Mouse (Mus musculus): Measurements from ENCODE around the gene Camk2b.
"Not testable (repeated sequence)": the region's sequence is repeated elsewhere in the genome, so short reads cannot be mapped to it uniquely, and the experiment has no call there.

Gene Camk2b

DNA sequence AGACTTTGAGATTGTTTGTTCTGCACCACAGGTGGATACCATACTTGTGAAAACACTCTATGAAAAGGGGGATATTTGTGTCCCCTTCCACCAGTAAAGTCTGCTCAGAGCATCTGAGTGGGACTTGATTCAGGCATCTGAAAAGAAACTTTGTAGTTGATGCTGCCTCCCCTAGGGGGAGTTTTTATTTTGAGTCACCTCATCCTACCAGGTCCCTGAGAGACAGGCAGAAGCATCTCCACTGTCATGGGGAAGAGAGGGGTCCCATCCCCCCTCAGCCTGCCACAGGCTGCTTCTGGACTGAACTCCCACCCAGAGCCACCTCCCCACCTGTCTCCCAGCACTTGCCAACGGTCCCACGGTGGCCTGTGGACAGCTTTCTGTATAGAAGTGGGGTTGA lies 52.8 kb downstream of the Camk2b start:
- DNase-seq (ENCODE audit: low spot score), result no peak

DNA sequence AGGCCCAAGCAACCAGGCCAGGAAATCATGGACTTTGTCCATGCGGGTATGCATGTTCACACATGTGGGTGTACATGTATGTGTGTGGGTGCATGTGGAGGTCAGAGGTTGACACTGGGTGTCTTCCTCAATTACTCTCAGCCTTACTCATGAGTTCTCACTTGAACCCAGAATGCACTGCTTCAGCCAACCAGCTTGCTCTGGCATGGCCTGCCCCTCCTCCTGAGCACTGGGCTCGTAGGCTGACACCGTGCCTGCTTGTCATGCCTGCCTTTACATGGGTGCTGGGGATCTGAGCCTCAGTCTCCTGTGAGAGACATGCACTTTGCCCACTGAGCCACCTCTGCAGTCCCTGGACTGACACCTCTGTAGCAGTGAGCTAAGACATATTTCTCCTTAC lies 54.3 kb downstream of the Camk2b start:
- DNase-seq (ENCODE audit: low spot score), result no peak

DNA sequence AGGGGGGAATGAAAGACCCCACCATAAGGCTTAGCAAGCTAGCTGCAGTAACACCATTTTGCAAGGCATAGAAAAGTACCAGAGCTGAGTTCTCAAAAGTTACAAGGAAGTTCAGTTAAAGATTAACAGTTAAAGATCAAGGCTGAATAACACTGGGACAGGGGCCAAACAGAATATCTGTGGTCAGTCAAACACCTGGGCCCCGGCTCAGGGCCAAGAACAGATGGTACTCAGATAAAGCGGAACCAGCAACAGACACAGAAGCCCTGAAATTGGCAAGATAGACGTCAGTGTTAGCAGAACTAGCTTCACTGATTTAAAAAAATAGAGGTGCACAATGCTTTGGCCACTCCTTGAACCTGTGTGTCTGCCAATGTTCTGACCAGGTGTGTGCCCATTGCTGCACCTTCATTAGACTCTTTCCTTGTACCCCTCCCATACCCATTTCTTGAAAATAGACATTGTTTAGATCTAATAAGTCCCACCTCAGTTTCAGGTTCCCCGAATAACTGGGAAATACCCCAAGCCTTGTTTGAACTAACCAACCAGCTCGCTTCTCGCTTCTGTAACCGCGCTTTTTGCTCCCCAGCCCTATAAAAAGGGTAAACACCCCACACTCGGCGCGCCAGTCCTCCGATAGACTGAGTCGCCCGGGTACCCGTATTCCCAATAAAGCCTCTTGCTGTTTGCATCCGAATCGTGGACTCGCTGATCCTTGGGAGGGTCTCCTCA lies 55.2 kb downstream of the Camk2b start:
- not testable (repeated sequence) for DNase-seq (ENCODE audit: low spot score)

DNA sequence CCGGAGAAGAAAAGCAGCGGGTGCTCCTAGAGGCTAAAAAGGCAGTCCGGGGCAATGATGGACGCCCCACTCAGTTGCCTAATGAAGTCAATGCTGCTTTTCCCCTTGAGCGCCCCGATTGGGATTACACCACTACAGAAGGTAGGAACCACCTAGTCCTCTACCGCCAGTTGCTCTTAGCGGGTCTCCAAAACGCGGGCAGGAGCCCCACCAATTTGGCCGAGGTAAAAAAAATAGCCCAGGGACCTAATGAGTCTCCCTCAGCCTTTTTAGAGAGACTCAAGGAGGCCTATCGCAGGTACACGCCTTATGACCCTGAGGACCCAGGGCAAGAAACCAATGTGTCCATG lies 58.4 kb downstream of the Camk2b start:
- not testable (repeated sequence) for DNase-seq (ENCODE audit: low spot score)

DNA sequence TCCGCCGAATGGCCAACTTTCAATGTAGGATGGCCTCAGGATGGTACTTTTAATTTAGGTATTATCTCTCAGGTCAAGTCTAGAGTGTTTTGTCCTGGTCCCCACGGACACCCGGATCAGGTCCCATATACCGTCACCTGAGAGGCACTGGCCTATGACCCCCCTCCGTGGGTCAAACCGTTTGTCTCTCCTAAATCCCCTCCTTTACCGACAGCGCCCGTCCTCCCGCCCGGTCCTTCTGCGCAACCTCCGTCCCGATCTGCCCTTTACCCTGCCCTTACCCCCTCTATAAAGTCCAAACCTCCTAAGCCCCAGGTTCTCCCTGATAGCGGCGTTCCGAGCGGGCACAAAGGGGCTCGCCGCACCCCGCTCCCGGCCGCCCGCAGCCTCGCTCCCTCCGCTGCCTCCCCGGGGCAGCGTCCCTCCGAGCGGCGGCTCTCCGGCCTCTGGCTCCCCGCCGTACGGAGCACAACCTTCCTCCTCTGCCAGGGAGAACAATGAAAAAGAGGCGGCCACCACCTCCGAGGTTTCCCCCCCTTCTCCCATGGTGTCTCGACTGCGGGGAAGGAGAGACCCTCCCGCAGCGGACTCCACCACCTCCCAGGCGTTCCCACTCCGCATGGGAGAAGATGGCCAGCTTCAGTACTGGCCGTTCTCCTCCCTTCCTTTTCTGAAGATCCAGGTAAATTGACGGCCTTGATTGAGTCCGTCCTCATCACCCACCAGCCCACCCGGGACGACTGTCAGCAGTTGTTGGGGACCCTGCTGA lies 59.0 kb downstream of the Camk2b start:
- DNase-seq (ENCODE audit: low spot score), result not testable (repeated sequence)

DNA sequence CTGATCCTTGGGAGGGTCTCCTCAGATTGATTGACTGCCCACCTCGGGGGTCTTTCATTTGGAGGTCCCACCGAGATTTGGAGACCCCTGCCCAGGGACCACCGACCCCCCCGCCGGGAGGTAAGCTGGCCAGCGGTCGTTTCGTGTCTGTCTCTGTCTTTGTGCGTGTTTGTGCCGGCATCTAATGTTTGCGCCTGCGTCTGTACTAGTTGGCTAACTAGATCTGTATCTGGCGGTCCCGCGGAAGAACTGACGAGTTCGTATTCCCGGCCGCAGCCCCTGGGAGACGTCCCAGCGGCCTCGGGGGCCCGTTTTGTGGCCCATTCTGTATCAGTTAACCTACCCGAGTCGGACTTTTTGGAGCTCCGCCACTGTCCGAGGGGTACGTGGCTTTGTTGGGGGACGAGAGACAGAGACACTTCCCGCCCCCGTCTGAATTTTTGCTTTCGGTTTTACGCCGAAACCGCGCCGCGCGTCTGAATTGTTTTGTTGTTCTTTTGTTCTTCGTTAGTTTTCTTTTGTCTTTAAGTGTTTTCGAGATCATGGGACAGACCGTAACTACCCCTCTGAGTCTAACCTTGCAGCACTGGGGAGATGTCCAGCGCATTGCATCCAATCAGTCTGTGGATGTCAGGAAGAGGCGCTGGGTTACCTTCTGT lies 59.7 kb downstream of the Camk2b start:
- not testable (repeated sequence) for DNase-seq (ENCODE audit: low spot score)

DNA sequence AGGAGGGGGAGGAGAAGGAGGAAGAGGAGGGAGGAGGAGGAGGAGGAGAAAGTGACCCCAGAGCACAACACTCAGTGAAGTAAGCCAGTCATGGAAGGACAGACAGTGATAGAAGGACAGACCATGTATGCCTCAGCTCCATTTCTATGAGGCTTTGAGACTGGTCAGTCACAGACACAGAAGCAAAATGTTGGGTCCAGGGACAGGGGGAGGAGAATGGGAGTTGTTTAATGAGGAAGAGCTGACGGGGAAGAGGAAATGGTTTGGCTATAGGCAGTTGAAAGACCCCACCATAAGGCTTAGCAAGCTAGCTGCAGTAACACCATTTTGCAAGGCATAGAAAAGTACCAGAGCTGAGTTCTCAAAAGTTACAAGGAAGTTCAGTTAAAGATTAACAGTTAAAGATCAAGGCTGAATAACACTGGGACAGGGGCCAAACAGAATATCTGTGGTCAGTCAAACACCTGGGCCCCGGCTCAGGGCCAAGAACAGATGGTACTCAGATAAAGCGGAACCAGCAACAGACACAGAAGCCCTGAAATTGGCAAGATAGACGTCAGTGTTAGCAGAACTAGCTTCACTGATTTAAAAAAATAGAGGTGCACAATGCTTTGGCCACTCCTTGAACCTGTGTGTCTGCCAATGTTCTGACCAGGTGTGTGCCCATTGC lies 60.7 kb downstream of the Camk2b start:
- DNase-seq (ENCODE audit: low spot score), result not testable (repeated sequence)

DNA sequence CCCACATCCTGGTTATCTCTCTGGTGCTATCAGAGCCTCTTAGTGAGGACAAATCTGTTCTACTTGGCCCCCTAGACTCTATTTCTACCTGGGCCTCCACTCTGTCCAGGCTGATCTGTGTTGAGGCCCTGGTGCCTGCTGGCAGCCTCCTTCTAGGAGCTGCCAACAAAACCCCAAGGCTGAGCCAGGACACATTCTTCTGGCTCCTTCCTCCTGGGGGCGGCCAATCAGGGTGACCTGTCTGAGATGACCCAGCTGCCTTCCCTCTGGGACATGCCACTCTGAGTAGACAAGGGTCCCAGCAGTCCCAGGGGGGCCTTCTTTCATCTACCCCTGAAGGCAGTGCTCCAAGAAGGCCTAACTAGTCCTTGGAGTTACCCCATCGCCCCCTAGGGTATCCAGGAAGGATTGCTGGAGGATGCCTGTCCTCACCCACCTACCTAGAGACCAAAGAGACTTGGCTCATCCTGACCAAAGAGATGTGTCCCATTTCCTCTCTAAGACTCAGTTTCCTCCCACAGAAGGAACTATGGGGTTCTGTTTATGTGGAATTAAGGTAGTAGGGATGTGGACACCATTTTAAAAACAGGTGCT lies 63.0 kb downstream of the Camk2b start:
- DNase-seq (ENCODE audit: low spot score), result no peak

DNA sequence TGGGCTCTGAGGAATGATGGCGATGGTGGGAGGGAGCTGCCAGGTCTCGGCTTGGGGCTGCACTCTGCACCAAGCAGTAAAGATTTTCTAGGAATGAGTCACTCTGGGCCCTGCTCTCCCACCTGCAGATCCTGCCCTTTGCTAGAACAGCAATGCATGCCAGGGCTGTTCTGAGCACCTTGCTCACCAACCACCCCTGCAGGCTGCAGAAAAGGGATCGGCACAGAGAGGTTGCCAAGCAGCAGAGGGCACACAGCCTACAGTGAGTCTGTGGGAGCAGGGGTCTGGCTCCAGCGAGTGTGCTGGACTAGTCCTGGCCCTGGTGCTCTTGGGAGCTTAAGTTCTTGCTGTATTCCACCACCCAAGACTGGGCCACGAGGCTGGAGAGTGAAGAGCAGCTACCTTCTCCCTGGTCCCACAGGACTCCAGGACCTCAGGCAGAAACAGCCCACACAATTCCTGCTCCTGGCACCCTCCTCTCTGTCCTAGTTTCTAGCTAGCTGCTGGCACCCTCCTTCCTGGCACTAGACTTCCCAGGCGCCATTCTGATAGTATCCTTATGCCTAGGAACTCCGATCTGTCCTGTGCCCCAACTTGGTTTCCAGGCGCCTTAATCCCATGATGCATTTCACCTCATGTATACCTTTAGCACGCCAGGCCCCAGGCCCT lies 64.0 kb downstream of the Camk2b start:
- DNase-seq (ENCODE audit: low spot score), result no peak

DNA sequence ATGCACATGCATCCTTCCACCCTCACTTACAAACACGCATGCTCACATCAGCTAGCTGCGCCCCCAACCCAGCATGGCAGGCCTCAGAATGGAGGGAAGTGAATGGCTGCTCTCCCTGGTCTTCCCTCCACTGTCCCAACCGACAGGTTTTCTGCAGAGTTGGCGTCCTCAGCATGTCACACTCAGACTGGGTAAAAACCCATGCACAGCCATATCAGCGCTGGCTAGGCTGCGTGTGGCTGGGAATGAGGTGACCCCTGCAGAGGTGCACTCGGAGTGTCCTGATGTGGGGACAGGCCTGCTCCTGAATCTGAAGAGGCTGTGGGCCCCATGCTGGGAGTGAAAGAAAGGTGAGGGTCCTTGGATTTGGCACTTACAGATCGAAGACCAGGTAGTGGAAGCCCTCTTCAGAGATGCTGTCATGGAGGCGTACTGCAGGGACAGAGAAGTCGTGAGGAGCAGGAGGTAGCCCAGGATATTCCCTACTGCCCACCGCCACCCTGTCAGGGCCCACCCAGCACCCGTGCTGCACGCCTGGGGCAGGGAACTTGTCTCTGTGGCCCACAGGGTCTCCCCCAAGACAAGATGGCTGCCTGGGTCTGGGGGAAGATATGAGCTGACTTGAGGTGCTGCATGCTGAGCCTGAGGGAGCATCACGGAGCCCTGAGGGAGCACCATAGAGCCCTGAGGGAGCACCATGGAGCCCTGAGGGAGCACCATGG lies 65.0 kb downstream of the Camk2b start:
- no peak for DNase-seq (ENCODE audit: low spot score)

DNA sequence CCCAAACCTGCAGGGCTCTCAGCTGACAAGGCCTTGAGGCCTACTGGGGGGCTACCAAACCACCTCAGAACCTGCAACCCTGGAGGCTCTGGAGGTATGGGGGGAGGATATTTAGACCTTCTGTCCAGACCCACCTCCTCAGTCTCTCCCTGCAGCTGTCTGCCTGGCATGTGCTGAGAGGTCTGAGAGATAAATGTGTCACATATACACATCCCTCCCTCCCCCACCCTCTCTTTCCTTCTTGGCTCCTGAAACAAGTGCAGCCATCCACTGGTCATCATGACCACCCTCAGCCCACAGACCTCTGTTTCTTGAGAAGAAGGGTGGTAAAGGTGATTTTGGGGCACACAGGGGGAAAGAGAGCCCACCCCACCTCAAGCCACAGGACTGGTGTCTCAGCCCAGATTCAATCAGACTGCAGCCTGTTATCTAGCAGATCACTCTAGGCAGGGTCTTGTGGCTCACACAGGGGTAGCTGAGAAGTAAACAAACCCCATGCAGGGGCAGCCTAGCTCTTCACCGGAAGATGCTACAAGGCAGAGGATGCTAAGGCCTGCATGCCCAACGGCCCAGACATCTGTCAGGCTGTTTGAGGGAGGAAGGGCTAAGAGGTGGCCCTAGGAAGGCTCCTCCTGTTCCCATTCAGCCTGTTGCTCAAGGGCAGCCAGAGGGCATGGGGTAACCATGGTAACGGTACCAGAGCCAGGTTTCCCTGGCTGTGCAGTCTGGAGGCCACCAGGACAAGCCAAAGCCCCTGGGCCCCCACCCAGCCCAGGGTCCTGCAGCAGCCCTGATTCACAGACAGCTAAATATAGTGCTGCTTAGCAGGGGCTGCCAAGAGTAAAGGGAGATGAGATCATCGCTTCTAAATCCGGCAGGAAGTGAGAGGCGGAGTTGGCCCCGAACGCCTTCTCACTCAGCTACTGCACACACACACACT lies 66.1 kb downstream of the Camk2b start:
- no peak for DNase-seq (ENCODE audit: low spot score)

DNA sequence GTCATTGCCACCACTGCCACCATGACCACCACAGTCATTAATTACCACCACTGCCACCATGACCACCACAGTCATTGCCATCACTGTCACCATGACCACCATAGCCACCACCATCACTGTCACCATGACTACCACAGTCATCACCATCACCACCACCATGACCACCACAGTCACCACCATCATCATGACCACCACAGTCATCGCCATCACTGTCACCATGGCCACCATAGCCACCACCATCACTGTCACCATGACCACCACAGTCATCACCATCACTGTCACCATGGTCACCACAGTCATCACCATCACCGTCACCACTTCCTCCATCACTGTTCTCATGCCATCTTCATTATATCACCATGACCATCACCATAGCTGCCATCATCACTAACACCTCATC lies 67.7 kb downstream of the Camk2b start:
- no peak for DNase-seq (ENCODE audit: low spot score)

DNA sequence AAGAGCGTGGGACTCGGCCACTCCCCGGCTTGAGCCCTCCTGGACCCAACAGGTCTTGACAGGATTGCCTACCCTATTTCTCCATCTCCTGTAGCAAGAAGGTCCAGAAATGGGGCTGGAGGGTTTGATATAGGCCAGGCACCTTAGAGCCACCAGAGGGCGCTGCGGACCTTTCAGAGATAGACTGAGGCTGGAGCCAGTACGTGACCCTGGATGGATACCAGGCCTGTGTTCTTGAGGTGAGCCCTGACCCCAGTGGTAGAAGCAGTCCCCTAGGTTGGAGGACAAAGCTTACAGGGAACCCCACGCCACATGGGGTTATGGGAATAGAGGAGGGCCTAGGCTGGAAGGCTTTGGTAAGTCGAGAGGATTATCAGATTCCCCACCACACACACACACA lies 70.2 kb downstream of the Camk2b start:
- DNase-seq (ENCODE audit: low spot score), result peak; percentile 66

DNA sequence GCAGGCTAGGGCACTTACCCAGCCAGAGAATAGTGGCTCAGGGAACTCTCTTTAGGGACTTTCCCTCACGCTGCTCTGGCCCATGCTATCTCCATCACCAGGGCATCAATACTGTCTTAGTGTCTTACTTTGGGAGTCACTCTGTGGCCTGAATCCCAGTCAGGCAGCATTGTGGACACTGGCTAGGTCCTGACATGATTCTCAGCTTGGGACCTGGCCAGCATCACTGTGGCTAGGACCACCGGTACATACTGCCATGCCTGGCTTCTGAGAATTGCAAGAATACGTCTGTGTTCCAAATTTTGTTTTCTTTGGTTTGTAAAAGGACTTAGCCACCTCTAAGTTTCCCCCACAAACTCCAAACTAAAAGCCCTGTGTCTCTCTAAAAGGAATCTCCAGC lies 71.3 kb downstream of the Camk2b start:
- no peak for DNase-seq (ENCODE audit: low spot score)

DNA sequence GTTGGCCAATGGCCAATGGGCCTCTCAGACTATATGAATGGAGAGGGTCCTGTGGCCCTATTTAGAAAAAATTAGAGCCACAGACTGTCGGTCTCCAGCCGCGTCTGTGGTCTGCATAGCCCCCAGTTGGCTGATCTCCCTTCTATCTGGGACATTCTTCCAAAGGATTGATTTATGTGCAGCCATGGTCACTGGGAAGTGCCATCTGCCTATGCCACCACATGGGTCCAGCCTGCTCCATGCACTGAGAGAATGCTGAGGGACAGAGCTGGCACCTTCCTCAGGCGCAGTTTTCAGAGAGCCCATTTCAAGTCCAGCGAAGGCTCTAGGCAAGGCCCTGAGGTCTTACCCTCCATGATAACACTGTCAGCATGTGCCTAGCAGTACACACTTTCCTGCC lies 72.0 kb downstream of the Camk2b start:
- no peak for DNase-seq (ENCODE audit: low spot score)

DNA sequence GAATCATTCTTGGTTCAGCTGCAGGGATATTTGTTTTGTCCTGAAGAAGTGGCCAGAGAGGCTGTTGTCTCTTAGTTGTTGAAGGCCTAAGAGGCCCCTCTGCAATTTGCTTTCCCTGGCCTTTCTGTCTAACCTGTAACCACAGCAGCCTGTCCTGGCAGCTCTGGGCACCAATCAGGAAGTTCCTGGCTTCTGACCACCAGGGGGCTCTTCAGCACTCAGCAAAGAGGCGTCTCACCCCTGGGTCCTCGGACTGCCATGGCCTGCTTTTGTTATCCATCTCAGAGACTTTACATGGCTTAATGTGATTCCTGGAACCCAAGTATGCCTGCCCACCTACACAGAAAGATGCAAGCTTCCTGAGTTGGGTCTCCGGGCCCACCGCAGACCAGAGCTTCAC lies 75.3 kb downstream of the Camk2b start:
- DNase-seq (ENCODE audit: low spot score), result peak; percentile 41

DNA sequence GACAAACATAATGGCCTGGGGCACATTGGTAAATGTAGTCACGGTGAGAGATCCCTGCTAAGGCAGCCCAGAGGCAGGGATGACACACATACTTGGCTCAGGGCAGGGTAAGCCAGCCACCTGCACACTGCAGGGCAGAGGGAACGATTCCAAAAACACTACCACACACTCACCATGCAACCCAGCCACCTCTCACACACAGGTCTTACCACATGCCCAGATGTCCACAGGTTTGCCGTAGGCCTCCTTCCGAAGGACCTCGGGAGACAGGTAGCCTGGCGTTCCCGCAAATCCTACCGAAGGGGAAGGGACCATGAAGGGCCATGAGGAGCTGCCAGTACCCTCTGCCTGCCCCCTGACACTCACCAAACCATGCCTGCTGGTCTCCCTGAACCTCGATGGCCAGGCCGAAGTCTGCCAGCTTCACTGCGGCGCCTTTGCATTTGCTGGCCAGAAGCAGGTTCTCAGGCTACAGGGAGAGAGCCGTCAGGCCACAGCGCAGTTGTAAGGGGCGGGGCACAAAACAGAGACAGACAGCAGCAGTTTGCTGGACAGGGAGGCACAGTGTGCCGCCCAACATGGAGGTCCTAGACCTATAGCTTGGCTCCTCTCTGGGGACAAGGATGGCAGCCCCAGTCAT lies 76.1 kb downstream of the Camk2b start:
- DNase-seq (ENCODE audit: low spot score), result no peak

DNA sequence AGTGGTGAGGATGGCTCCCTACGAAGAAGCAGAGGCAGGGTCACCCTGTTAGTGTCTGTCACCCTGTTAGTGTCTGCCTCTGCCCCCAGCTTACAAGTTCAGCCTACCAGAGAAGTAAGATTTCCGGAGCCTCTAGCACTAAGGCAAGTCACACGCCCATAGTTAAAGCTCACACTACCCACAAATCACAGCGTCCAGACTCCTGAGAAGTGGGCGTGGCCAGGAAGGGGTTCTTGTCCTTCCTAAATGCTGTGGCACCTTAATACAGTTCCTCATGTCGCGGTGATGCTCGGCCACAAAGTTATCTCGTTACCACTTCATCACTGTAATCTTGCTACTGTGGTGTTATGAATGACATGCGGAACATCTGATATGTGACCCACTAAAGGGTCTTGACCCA lies 78.0 kb downstream of the Camk2b start:
- no peak for DNase-seq (ENCODE audit: low spot score)

DNA sequence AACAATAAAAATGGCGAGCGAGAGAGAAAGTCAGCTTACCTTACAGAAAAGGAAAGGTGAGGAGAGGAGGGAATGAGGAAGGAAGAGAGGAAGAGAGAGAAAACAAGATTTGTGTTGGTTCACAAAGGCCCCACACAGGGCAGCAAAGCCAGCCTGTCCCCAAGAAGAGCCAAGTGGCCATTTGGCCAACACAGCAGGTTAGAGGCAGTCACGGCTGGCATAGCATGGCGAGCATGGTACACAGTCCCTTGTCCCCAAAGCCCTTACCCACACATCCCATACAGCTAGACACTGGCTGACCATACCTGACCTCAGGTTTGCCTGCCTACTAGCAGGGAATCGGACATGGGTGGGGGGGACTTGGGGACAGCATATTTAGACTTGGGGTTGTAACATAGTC lies 82.5 kb downstream of the Camk2b start:
- no peak for DNase-seq (ENCODE audit: low spot score)

Data from c-Kit-positive CD71-positive TER-119-positive erythroid progenitor cells, embryonic 14.5 days (primary cell).